Mouse (Mus musculus) G1E (cell line): ENCODE results near the gene Calm3. TPM values are rescaled to one million over a fixed set of nuclear protein-coding genes. Genes with fewer than 3 reads are reported as not detected.

ENCODE experiments used
- ATAC-seq: 2 replicates; pipeline ENCODE4 v1.8.0; 2016; ENCODE audit warnings: mild to moderate bottlenecking; ENCODE audit not compliant: insufficient number of reproducible peaks, poor library complexity, low FRiP score, severe bottlenecking; ENCODE audit errors: extremely low read depth
- DNase-seq: peaks from one replicate; pipeline ENCODE4 v3.0.0; 2012; ENCODE audit warnings: low spot score
- H3K27me3 ChIP-seq: 2 replicates; pipeline ENCODE4 v1.6.1; 2012; ENCODE audit warnings: mild to moderate bottlenecking, low read length, inconsistent platforms; ENCODE audit not compliant: insufficient read depth
- H3K36me3 ChIP-seq: replicated peaks from 2 replicates; pipeline ENCODE3; 2012; ENCODE audit warnings: mild to moderate bottlenecking, inconsistent platforms
- H3K4me1 ChIP-seq: 2 replicates; pipeline ENCODE4 v1.6.1; 2012; ENCODE audit warnings: low read depth, low read length, inconsistent platforms, mixed read lengths; ENCODE audit not compliant: insufficient read depth
- H3K4me3 ChIP-seq: 2 replicates; pipeline ENCODE4 v1.5.1; 2012; ENCODE audit warnings: low read depth, mild to moderate bottlenecking, inconsistent platforms, low read length, moderate library complexity, mixed read lengths
- H3K9me3 ChIP-seq: replicated peaks from 2 replicates; pipeline ENCODE4 v1.6.1; 2012; ENCODE audit warnings: inconsistent platforms
- CTCF ChIP-seq: IDR thresholded peaks from 2 replicates; pipeline ENCODE4 v1.5.1; 2012; ENCODE audit warnings: low read depth, low read length, inconsistent platforms, mixed read lengths
- GATA1 ChIP-seq: IDR thresholded peaks from 2 replicates; pipeline ENCODE4 v1.6.1; 2012; ENCODE audit warnings: borderline replicate concordance, low read length, inconsistent platforms, mixed read lengths
- GATA2 ChIP-seq: IDR thresholded peaks from 2 replicates; pipeline ENCODE4 v1.6.1; 2012; ENCODE audit warnings: low read depth, low read length, inconsistent platforms, borderline replicate concordance
- POLR2AphosphoS5 ChIP-seq: IDR thresholded peaks from 2 replicates; pipeline ENCODE4 v1.6.1; 2012; ENCODE audit warnings: low read depth, low read length, inconsistent platforms; ENCODE audit not compliant: insufficient replicate concordance
- TAL1 ChIP-seq: conservative IDR thresholded peaks from 2 replicates; pipeline ENCODE4 v1.6.1; 2012; ENCODE audit warnings: low read depth, low read length, inconsistent platforms, mixed read lengths
- polyA plus RNA-seq: library from polyadenylated mRNA; stranded (reverse); fragments of >175 nt; gene quantifications from 2 replicates; pipeline ENCODE4 v1.2.3, GENCODE M21; 2012
- total RNA-seq, 2 experiments: library from RNA; stranded (forward) in 1 of 2; stranded (reverse) in 1 of 2; fragments of 200-1000 nt in 1 of 2; fragments of >200 nt in 1 of 2; fragmentation: Nextera tagmentation in 1 of 2; gene quantifications; 2 replicates each; pipeline ENCODE4 v1.2.3; 2014 to 2017

Gene Calm3
- total and polyA plus RNA-seq, 3 experiments = 157 to 792 (median 344) TPM

DNA sequence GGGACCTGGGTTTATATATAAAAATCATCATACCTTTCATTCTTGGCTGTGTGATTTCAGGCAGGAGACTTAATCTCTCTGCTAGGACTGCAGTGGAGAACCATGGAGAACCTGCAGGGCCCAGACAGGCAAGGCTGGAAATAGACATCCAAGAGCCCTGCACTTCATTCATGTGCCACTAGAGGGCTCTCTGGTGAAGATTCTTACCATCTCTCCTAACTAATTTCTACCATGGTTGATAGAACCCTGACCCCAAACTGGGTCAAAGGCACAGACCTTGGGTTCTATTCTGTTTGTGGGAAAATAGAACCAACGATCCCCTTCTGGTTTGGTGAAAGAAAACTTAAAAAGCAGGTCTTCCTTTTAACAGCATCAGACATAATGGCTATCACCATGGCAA, 6.9 kb upstream of the Calm3 start:
- no peak for DNase-seq
- Histone ChIP-seq H3K4me3 (no peak overlapping the region), H3K4me1 (peaks cover 5% of the 10 kb centered on the region; the same call in 1 of the 2 replicates), H3K9me3 (no peaks in the 10 kb centered on the region), H3K36me3 (no peaks in the 10 kb centered on the region), H3K27me3 (peaks cover 6% of the 10 kb centered on the region; the same call in 1 of the 2 replicates)
- ATAC-seq = no peak
- TF ChIP-seq POLR2AphosphoS5 (no peak), CTCF (peak; percentile 36; the same call in 1 of the 2 replicates)

DNA sequence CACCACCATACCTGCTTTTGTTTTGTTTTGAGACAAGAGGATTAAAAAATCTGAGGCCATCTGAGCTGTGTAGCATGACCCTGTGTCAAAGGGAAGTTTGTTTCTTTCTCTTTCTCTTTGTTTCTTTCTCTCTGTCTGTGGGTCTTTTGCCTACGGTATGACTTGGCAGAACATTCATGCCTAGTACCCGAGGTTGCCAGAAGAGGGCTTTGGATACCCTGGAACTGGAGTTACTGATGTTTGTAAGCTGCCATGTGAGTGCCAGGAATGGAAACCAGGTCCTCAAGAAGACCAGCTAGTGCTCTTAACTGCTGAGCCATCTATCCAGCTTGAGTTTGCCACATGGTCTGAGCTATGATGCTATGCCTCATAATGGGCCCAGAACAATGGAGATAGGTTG, 4.4 kb upstream of the Calm3 start:
- no peak for TF ChIP-seq POLR2AphosphoS5
- TF ChIP-seq GATA2 = no peak
- no peak for TF ChIP-seq CTCF
- no peak for TF ChIP-seq TAL1
- Histone ChIP-seq H3K36me3 (no peaks in the 10 kb centered on the region), H3K4me1 (peaks cover 9% of the 10 kb centered on the region), H3K27me3 (peaks cover 3% of the 10 kb centered on the region; the same call in 1 of the 2 replicates), H3K4me3 (no peak overlapping the region), H3K9me3 (no peaks in the 10 kb centered on the region)
- DNase-seq (no peak), ATAC-seq (no peak)

DNA sequence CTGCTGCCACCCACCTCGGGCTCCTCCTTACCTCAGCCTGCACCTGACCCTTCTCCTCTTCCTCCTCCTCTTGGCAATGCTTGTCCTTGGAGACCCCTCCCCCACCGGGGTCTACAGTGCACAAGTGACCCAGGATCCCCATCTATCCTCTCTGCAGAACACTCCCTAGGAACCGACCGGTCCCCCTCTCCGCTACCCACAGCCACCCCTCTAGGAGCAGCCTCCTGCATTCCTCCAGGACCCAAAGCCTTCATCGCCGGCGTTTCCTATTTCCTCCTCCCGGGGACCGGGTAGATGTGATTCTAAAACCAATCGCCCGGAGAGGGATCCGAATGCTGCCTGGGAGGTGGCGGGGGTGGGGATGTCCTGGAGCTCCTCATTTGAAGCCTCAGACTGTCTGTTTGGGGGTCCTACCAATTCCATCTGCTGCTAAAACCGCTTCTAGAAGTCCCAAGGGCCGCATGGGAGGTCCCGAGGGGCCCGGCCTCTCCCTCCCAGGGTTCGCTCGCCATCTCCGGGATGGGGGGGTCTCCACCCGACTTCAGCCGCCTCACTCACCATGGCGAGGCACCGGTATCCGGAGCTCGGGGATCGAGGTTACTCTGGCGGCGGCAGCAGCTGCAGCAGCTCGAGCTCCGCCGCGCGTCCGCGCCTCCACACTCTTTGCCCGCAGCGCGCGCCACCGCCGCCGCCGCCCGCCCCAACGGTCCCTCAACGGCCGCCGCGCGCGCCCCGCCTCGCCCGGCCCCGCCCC, 454 bp downstream of the Calm3 start:
- DNase-seq (peak; percentile 44), ATAC-seq (no peak)
- TF ChIP-seq GATA1 (no peak), GATA2 (no peak), CTCF (no peak), TAL1 (no peak), POLR2AphosphoS5 (no peak)
- H3K9me3 ChIP-seq = no peaks in the 10 kb centered on the region
- H3K27me3 ChIP-seq = peaks cover 3% of the 10 kb centered on the region; the same call in 1 of the 2 replicates
- peaks cover 46% of the 10 kb centered on the region for H3K4me1 ChIP-seq
- H3K4me3 ChIP-seq = peak overlapping the region; percentile 86
- peaks cover 40% of the 10 kb centered on the region for H3K36me3 ChIP-seq

DNA sequence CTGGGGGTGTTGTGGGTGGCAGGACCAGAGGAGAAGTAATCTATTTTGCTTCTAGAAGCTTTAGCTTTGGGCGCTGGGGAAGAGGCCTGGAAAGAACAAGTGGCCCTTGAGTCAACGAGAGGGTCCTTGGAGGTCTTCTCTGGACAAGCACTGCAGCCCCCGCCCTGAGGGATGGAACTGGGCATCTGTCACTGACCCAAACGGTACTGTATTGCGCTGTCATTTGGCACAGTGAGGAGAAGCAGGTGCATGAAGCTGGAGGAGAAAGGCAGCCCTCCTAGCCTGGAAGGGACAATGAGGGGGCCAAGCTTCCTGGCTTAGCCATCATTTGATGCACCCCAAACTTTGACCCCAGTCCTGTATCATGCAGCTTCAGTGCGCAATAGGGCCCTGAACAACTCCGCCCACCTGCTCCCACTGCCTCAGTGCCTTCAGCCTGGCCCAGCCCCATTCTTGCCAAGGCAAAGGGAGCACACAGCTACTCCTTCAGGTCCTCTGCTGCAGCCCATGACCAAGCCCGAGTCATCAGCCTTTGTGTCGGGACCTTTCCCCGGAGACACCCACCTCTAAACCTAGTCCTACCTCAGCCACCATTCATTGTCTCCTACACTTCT, 1.4 kb downstream of the Calm3 start:
- DNase-seq = no peak
- TF ChIP-seq POLR2AphosphoS5 (no peak), GATA1 (no peak), CTCF (no peak), GATA2 (no peak), TAL1 (no peak)
- H3K4me1 ChIP-seq = peaks cover 52% of the 10 kb centered on the region

DNA sequence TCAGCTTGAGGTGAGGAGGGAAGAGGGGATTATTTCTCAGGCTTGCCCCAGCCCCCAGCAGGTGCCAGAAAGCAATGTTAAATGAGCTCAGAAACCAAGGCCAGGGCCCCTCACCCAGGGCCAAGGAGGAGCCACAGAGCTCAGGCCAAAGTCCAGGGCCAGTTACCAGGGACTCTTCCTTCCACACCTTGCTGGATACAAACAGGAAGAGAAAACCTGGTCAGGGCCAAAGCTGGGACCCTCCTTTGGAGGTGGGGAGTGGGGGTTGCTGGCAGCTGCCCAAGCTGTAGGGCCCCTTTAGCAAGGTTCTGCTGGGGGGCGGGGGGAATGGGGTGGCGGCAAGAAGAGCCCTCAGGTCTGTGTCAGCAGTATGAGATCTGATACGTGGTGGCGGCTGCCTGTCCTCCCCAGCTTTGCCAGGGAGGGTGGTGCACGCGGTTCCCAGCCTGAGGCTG, 2.0 kb downstream of the Calm3 start:
- ATAC-seq (no peak), DNase-seq (peak; percentile 62)
- Histone ChIP-seq H3K9me3 (no peaks in the 10 kb centered on the region), H3K36me3 (peaks cover 56% of the 10 kb centered on the region), H3K27me3 (no peaks in the 10 kb centered on the region), H3K4me1 (peaks cover 54% of the 10 kb centered on the region), H3K4me3 (peak overlapping the region; percentile 86; the same call in 1 of the 2 replicates)
- TF ChIP-seq POLR2AphosphoS5 (no peak), CTCF (no peak), GATA2 (no peak), GATA1 (no peak), TAL1 (no peak)

More for the DNA sequence above, 1.4 kb downstream of the Calm3 start:
- Histone ChIP-seq H3K36me3 (peaks cover 50% of the 10 kb centered on the region), H3K9me3 (no peaks in the 10 kb centered on the region), H3K4me3 (peak overlapping the region; percentile 86), H3K27me3 (no peaks in the 10 kb centered on the region)
- no peak for ATAC-seq

DNA sequence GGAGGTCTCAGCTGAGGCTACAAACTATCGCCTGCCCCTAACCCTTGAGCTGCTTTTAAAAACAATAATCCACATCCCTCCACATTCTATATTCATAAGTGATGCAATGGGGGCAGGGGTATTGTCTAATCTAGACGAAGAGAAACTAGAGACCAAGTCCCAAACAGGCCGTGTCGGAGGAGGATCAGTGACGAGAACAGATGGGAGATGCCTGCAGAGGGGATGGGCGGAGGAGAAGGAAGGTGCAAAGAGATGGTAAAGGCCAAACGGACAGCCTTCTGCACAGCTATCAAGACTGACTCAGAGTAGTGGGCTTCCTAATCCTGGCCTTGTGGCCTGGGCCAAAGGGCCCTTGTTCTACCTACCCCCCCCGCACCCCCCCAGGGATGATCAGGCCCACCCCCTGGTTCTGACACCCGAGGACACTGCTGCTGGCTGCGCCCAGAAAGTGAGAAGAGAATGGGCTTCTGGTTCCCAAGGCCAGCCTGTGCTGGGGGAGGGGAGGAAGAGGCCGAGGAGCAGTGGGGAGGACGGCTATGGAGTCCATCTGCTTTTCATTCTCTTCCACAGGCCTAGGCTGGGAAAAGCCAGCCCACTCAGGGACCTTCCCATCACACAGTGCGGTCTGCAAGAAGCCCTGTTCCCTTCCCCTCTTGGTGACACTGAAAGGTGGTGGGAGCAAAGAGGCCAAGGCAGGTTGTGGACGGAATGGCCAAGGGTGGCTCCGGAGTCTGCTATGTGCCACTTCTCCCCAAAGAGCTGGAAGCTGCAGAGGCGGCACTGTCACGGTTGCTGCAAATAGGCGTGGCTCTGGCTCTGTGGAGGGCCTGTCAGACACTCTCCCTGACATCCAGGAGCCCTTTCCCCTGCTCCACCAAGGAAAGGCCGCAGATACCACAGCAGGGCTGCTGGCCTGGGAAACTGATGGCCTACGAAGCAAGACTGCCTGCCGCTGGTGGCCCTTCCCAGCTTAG, 2.8 kb downstream of the Calm3 start:
- Histone ChIP-seq H3K27me3 (no peaks in the 10 kb centered on the region), H3K36me3 (peaks cover 64% of the 10 kb centered on the region), H3K4me1 (peaks cover 55% of the 10 kb centered on the region), H3K4me3 (peak overlapping the region; percentile 86), H3K9me3 (no peaks in the 10 kb centered on the region)
- ATAC-seq = no peak
- DNase-seq = no peak
- TF ChIP-seq CTCF = no peak
- TF ChIP-seq GATA1 = no peak
- no peak for TF ChIP-seq TAL1
- TF ChIP-seq POLR2AphosphoS5 = no peak
- no peak for TF ChIP-seq GATA2
